Mouse (Mus musculus) forebrain, embryonic 13.5 days (tissue): ENCODE measurements at regions not wholly inside any gene's neighbourhood (a gene's known extent, or its start where the extent isn't known, plus 50 kb on each side); places are given as distances from the start of the nearest gene placed in this dataset.

Source experiments
- ATAC-seq: fragments of 200-750 bp; cut with Nextera tagmentation; 2 replicates; pipeline ENCODE4 v1.8.0; 2017
- H3K27ac ChIP-seq: fragments of 300-500 bp; sonication (generic); 2 replicates; pipeline ENCODE4 v1.5.1; 2015; ENCODE audit warnings: inconsistent platforms, mild to moderate bottlenecking, moderate library complexity
- H3K27me3 ChIP-seq: fragments of 300-500 bp; sonication (generic); 2 replicates; pipeline ENCODE4 v1.6.1; 2015; ENCODE audit warnings: mild to moderate bottlenecking, inconsistent platforms
- H3K36me3 ChIP-seq: fragments of 300-500 bp; sonication (generic); 2 replicates; pipeline ENCODE4 v1.6.1; 2015; ENCODE audit warnings: mild to moderate bottlenecking, inconsistent platforms; ENCODE audit not compliant: poor library complexity, severe bottlenecking
- H3K4me1 ChIP-seq: fragments of 300-500 bp; sonication (generic); 2 replicates; pipeline ENCODE4 v1.6.1; 2015; ENCODE audit warnings: inconsistent platforms
- H3K4me2 ChIP-seq: fragments of 300-500 bp; sonication (generic); 2 replicates; pipeline ENCODE4 v1.6.1; 2015; ENCODE audit warnings: inconsistent platforms, mild to moderate bottlenecking, moderate library complexity
- H3K4me3 ChIP-seq: fragments of 300-500 bp; sonication (generic); 2 replicates; pipeline ENCODE4 v1.5.1; 2015; ENCODE audit warnings: mild to moderate bottlenecking, inconsistent platforms
- H3K9ac ChIP-seq: fragments of 300-500 bp; sonication (generic); 2 replicates; pipeline ENCODE4 v1.6.1; 2015; ENCODE audit warnings: mild to moderate bottlenecking, inconsistent platforms
- H3K9me3 ChIP-seq: fragments of 300-500 bp; sonication (generic); replicated peaks from 2 replicates; pipeline ENCODE4 v1.6.1; 2016; ENCODE audit warnings: inconsistent platforms
- WGBS: fragments of 180-500 bp; shearing (Covaris S2); methylation state at CpG from one replicate; pipeline ENCODE4 v1.1.7; 2015; 5-methylcytosine and 5-hydroxymethylcytosine counted together

GRCm38 (mm10) chr2:144174366-144175035 is 96.0 kb upstream of the Mgme1 start:
- Histone ChIP-seq H3K9ac (no peak overlapping the region), H3K4me2 (no peak overlapping the region), H3K27ac (no peak overlapping the region), H3K9me3 (no peaks in the 10 kb centered on the region), H3K36me3 (no peaks in the 10 kb centered on the region), H3K27me3 (no peaks in the 10 kb centered on the region), H3K4me3 (no peak overlapping the region), H3K4me1 (no peaks in the 10 kb centered on the region)
- WGBS: 83% methylated on average over 5 of the region's 5 CpGs
- no peak for ATAC-seq

- H3K9me3 ChIP-seq: no peaks in the 10 kb centered on the region
- no peaks in the 10 kb centered on the region for H3K4me1 ChIP-seq
- ATAC-seq: no peak
- no peaks in the 10 kb centered on the region for H3K36me3 ChIP-seq
- no peak overlapping the region for H3K9ac ChIP-seq
- H3K4me3 ChIP-seq: no peak overlapping the region
- no peak overlapping the region for H3K27ac ChIP-seq
- no peak overlapping the region for H3K4me2 ChIP-seq
- WGBS: 95% methylated on average over 9 of the region's 9 CpGs
- H3K27me3 ChIP-seq: no peaks in the 10 kb centered on the region
Measured at GRCm38 (mm10) chr2:144176508-144177170, 93.8 kb upstream of the Mgme1 start.

- ATAC-seq: no peak
- no peaks in the 10 kb centered on the region for H3K4me1 ChIP-seq
- no peak overlapping the region for H3K4me2 ChIP-seq
- no peaks in the 10 kb centered on the region for H3K36me3 ChIP-seq
- H3K9me3 ChIP-seq: no peaks in the 10 kb centered on the region
- 53% methylated on average over 6 of the region's 6 CpGs for WGBS
- H3K27me3 ChIP-seq: no peaks in the 10 kb centered on the region
- no peak overlapping the region for H3K27ac ChIP-seq
- H3K4me3 ChIP-seq: no peak overlapping the region
- H3K9ac ChIP-seq: no peak overlapping the region
Measured at GRCm38 (mm10) chr2:144177268-144177667, 93.2 kb upstream of the Mgme1 start.

- Histone ChIP-seq H3K4me2 (no peak overlapping the region), H3K27ac (no peak overlapping the region), H3K36me3 (no peaks in the 10 kb centered on the region), H3K9ac (no peak overlapping the region), H3K9me3 (no peaks in the 10 kb centered on the region), H3K4me1 (no peaks in the 10 kb centered on the region), H3K27me3 (no peaks in the 10 kb centered on the region), H3K4me3 (no peak overlapping the region)
- no peak for ATAC-seq
- 77% methylated on average over 6 of the region's 6 CpGs for WGBS
Measured at GRCm38 (mm10) chr2:144177920-144178319, 92.5 kb upstream of the Mgme1 start.

- H3K9me3 ChIP-seq: no peaks in the 10 kb centered on the region
- WGBS: 88% methylated on average over 5 of the region's 5 CpGs
Measured at GRCm38 (mm10) chr2:144182108-144182507, 88.4 kb upstream of the Mgme1 start.

GRCm38 (mm10) chr2:144182542-144182941 is 87.9 kb upstream of the Mgme1 start:
- no peak overlapping the region for H3K4me3 ChIP-seq

More at GRCm38 (mm10) chr2:144182108-144182507, 88.4 kb upstream of the Mgme1 start:
- Histone ChIP-seq H3K9ac (no peak overlapping the region), H3K27me3 (no peaks in the 10 kb centered on the region), H3K4me1 (no peaks in the 10 kb centered on the region), H3K4me3 (no peak overlapping the region), H3K4me2 (no peak overlapping the region), H3K36me3 (no peaks in the 10 kb centered on the region), H3K27ac (no peak overlapping the region)
- no peak for ATAC-seq

GRCm38 (mm10) chr2:144183371-144183944 is 87.0 kb upstream of the Mgme1 start:
- H3K27ac ChIP-seq: no peak overlapping the region
- WGBS: 74% methylated on average over 5 of the region's 5 CpGs
- no peaks in the 10 kb centered on the region for H3K4me1 ChIP-seq
- H3K27me3 ChIP-seq: no peaks in the 10 kb centered on the region
- H3K9me3 ChIP-seq: no peaks in the 10 kb centered on the region
- H3K4me2 ChIP-seq: no peak overlapping the region
- no peaks in the 10 kb centered on the region for H3K36me3 ChIP-seq
- ATAC-seq: no peak
- H3K4me3 ChIP-seq: no peak overlapping the region
- no peak overlapping the region for H3K9ac ChIP-seq

More at GRCm38 (mm10) chr2:144182542-144182941, 87.9 kb upstream of the Mgme1 start:
- H3K36me3 ChIP-seq: no peaks in the 10 kb centered on the region
- 75% methylated on average over 7 of the region's 7 CpGs for WGBS
- no peaks in the 10 kb centered on the region for H3K27me3 ChIP-seq
- H3K9ac ChIP-seq: no peak overlapping the region
- H3K4me1 ChIP-seq: no peaks in the 10 kb centered on the region
- H3K9me3 ChIP-seq: no peaks in the 10 kb centered on the region
- no peak overlapping the region for H3K27ac ChIP-seq
- H3K4me2 ChIP-seq: no peak overlapping the region
- no peak for ATAC-seq

- no peak overlapping the region for H3K9ac ChIP-seq
- WGBS: 91% methylated on average over 3 of the region's 3 CpGs
- ATAC-seq: no peak
- H3K4me2 ChIP-seq: no peak overlapping the region
- no peaks in the 10 kb centered on the region for H3K27me3 ChIP-seq
- H3K4me1 ChIP-seq: no peaks in the 10 kb centered on the region
- H3K4me3 ChIP-seq: no peak overlapping the region
- no peaks in the 10 kb centered on the region for H3K36me3 ChIP-seq
- no peak overlapping the region for H3K27ac ChIP-seq
- no peaks in the 10 kb centered on the region for H3K9me3 ChIP-seq
Measured at GRCm38 (mm10) chr2:144185175-144185574, 85.3 kb upstream of the Mgme1 start.

GRCm38 (mm10) chr2:144186426-144186825 is 84.0 kb upstream of the Mgme1 start:
- Histone ChIP-seq H3K9me3 (no peaks in the 10 kb centered on the region), H3K4me2 (no peak overlapping the region), H3K9ac (no peak overlapping the region), H3K4me1 (no peaks in the 10 kb centered on the region), H3K36me3 (no peaks in the 10 kb centered on the region), H3K27me3 (no peaks in the 10 kb centered on the region), H3K4me3 (no peak overlapping the region), H3K27ac (no peak overlapping the region)
- 92% methylated on average over 3 of the region's 3 CpGs for WGBS
- no peak for ATAC-seq

GRCm38 (mm10) chr2:144188076-144188475 is 82.4 kb upstream of the Mgme1 start:
- H3K27me3 ChIP-seq: no peaks in the 10 kb centered on the region
- no peak overlapping the region for H3K27ac ChIP-seq
- no peak for ATAC-seq
- no peak overlapping the region for H3K4me3 ChIP-seq
- no peak overlapping the region for H3K4me2 ChIP-seq
- no peaks in the 10 kb centered on the region for H3K36me3 ChIP-seq
- H3K9me3 ChIP-seq: no peaks in the 10 kb centered on the region
- H3K4me1 ChIP-seq: no peaks in the 10 kb centered on the region
- no peak overlapping the region for H3K9ac ChIP-seq
- WGBS: 69% methylated on average over 3 of the region's 3 CpGs

GRCm38 (mm10) chr2:144188485-144188884 is 82.0 kb upstream of the Mgme1 start:
- WGBS: 10% methylated on average over 4 of the region's 4 CpGs
- H3K9ac ChIP-seq: no peak overlapping the region
- no peak for ATAC-seq
- H3K4me1 ChIP-seq: no peaks in the 10 kb centered on the region
- H3K4me3 ChIP-seq: no peak overlapping the region
- H3K36me3 ChIP-seq: no peaks in the 10 kb centered on the region
- H3K27ac ChIP-seq: no peak overlapping the region
- H3K27me3 ChIP-seq: no peaks in the 10 kb centered on the region
- no peak overlapping the region for H3K4me2 ChIP-seq
- H3K9me3 ChIP-seq: no peaks in the 10 kb centered on the region

- whole genome bisulfite sequencing: 66% methylated on average over 7 of the region's 7 CpGs
- Histone ChIP-seq H3K36me3 (no peaks in the 10 kb centered on the region), H3K4me2 (no peak overlapping the region), H3K4me1 (no peaks in the 10 kb centered on the region), H3K4me3 (no peak overlapping the region), H3K9ac (no peak overlapping the region), H3K27me3 (no peaks in the 10 kb centered on the region), H3K27ac (no peak overlapping the region), H3K9me3 (no peaks in the 10 kb centered on the region)
- peak; percentile 33; the same call in 1 of the 2 replicates for ATAC-seq
Measured at GRCm38 (mm10) chr2:144189756-144190155, 80.7 kb upstream of the Mgme1 start.
